Mouse (Mus musculus) ES-E14 (cell line): ENCODE measurements around the gene A830018L16Rik.

Experiments
- CHD2 ChIP-seq: IDR thresholded peaks from 2 replicates; pipeline ENCODE4 v1.6.1; 2014; ENCODE audit warnings: mild to moderate bottlenecking, low read depth, low read length, inconsistent platforms
- HCFC1 ChIP-seq: IDR thresholded peaks from 2 replicates; pipeline ENCODE4 v1.6.1; 2012; ENCODE audit warnings: low read length, inconsistent platforms, borderline replicate concordance; ENCODE audit not compliant: insufficient read depth
- ZC3H11A ChIP-seq: IDR thresholded peaks from 2 replicates; pipeline ENCODE4 v1.6.1; 2012; ENCODE audit warnings: low read depth, mild to moderate bottlenecking, inconsistent platforms, low read length, borderline replicate concordance
- ZNF384 ChIP-seq: IDR thresholded peaks from 2 replicates; pipeline ENCODE4 v1.6.1; 2012; ENCODE audit warnings: low read depth, low read length, inconsistent platforms

GRCm38 (mm10) chr1:11652773-11653172 is 238.9 kb downstream of the A830018L16Rik start:
- no peak for TF ChIP-seq HCFC1
- TF ChIP-seq ZNF384 = no peak
- TF ChIP-seq CHD2 = no peak
- no peak for TF ChIP-seq ZC3H11A
